Comparison of ENCODE assay signal across 24 mouse cellular contexts in genomic region chr17:12641087-12641486, GRCm38 (mm10). TPM values are rescaled to one million over a fixed set of nuclear protein-coding genes. Genes with fewer than 3 reads are reported as not detected.
DNase-seq lines count a peak whose midpoint lies in the region; ATAC-seq and TF ChIP-seq lines count a peak whose summit lies in the region.
"Had no signal": no experiment of that assay in that cellular context is flagged by ENCODE, and none has a peak within 500 bp of the region (broad histone marks: within the 10 kb centered on the region; RNA-seq: fewer than 3 reads in every experiment).

No protein-coding gene starts in this region.

- H3K27ac ChIP-seq in lung, embryonic 14.5 days (ENCODE audit: low read depth) = 0 out of 2 replicates have a peak overlapping the region, but pooled peaks have one; percentile 1
- H3K27ac ChIP-seq in lung, embryonic 16.5 days (ENCODE audit: low read length) = no peak overlapping the region
- no peak overlapping the region for H3K27ac ChIP-seq in forebrain, embryonic 14.5 days (ENCODE audit: low read depth, low read length)
- H3K27ac ChIP-seq: embryonic facial prominence, embryonic 10.5 days; embryonic facial prominence, embryonic 12.5 days; forebrain, embryonic 13.5 days had no signal

- no peak overlapping the region for H3K4me3 ChIP-seq in lung, embryonic 14.5 days (ENCODE audit: low read depth, low read length)
- no peak overlapping the region for H3K4me3 ChIP-seq in lung, embryonic 16.5 days (ENCODE audit: low read length)
- H3K4me3 ChIP-seq in forebrain, embryonic 14.5 days (ENCODE audit: low read depth, low read length) = no peak overlapping the region
- H3K4me3 ChIP-seq: embryonic facial prominence, embryonic 10.5 days; embryonic facial prominence, embryonic 12.5 days; forebrain, embryonic 13.5 days had no signal

- H3K9ac ChIP-seq in lung, embryonic 14.5 days = no peak overlapping the region
- H3K9ac ChIP-seq in lung, embryonic 16.5 days (ENCODE audit: low read length) = no peak overlapping the region
- H3K9ac ChIP-seq in forebrain, embryonic 14.5 days (ENCODE audit: low read length) = no peak overlapping the region
- H3K9ac ChIP-seq: embryonic facial prominence, embryonic 12.5 days; forebrain, embryonic 13.5 days had no signal

- TF ChIP-seq CTCF in lung, embryonic 14.5 days (IDR thresholded peaks at IDR 0.05; ENCODE audit: low read depth) = no peak

- DNase-seq in lung, embryonic 14.5 days = peak; percentile 74
- DNase-seq in lung, adult 18-20 months = no peak
- no peak for DNase-seq in lung, postnatal 36 days
- DNase-seq in lung, postnatal 10 days = peak; percentile 19
- DNase-seq in lung, postnatal 14 days = no peak
- DNase-seq in forebrain, embryonic 14.5 days (ENCODE audit: low spot score) = no peak
- DNase-seq: adrenal gland, adult 8-10 months; adrenal gland, postnatal 14 days; adrenal gland, postnatal 36 days; B cell, adult 2 months; cerebellum, adult 11-12 months; cerebellum, adult 2 months; cerebellum, adult 9-10 months; cerebellum, postnatal 25 days had no signal

- ATAC-seq in lung, embryonic 14.5 days (ENCODE audit: insufficient read depth) = no peak
- ATAC-seq in lung, embryonic 16.5 days (ENCODE audit: low read depth) = peak; percentile 39; the same call in 1 of the 2 replicates
- no peak for ATAC-seq in forebrain, embryonic 14.5 days
- ATAC-seq: activated CD4-positive, CD25-positive, alpha-beta regulatory T cell, adult 4 months; CD4-positive, CD25-positive, alpha-beta regulatory T cell, adult 4 months; forebrain, embryonic 13.5 days; forebrain, embryonic 16.5 days; Patski had no signal

- H3K9me3 ChIP-seq in lung, embryonic 14.5 days (ENCODE audit: low read depth, low read length) = no peaks in the 10 kb centered on the region
- H3K9me3 ChIP-seq in lung, embryonic 16.5 days (ENCODE audit: control insufficient read depth, low read length) = peaks cover 2% of the 10 kb centered on the region; the same call in 1 of the 2 replicates
- 0 out of 2 replicates have a peak, but pooled peaks cover 2% of the 10 kb centered on the region for H3K9me3 ChIP-seq in forebrain, embryonic 14.5 days (replicated peaks; ENCODE audit: control insufficient read depth, low read length)
- H3K9me3 ChIP-seq: embryonic facial prominence, embryonic 10.5 days; embryonic facial prominence, embryonic 12.5 days had no signal

- WGBS in lung, embryonic 14.5 days = 45% methylated on average over 4 of the region's 4 CpGs
- WGBS in lung, embryonic 16.5 days = 44% methylated on average over 4 of the region's 4 CpGs
- 76% methylated on average over 4 of the region's 4 CpGs for WGBS in forebrain, embryonic 14.5 days

- no peaks in the 10 kb centered on the region for H3K36me3 ChIP-seq in lung, embryonic 14.5 days (ENCODE audit: insufficient read depth)
- H3K36me3 ChIP-seq in lung, embryonic 16.5 days (ENCODE audit: control insufficient read depth, insufficient read depth, low read length) = no peaks in the 10 kb centered on the region
- no peaks in the 10 kb centered on the region for H3K36me3 ChIP-seq in forebrain, embryonic 14.5 days (ENCODE audit: control insufficient read depth, insufficient read depth, low read length)
- H3K36me3 ChIP-seq: embryonic facial prominence, embryonic 10.5 days; embryonic facial prominence, embryonic 12.5 days; G1E had no signal

- H3K27me3 ChIP-seq in lung, embryonic 14.5 days (ENCODE audit: insufficient read depth, low read length) = no peaks in the 10 kb centered on the region
- no peaks in the 10 kb centered on the region for H3K27me3 ChIP-seq in lung, embryonic 16.5 days (ENCODE audit: control insufficient read depth, insufficient read depth, low read depth, low read length)
- no peaks in the 10 kb centered on the region for H3K27me3 ChIP-seq in forebrain, embryonic 14.5 days (replicated peaks; ENCODE audit: control insufficient read depth, insufficient read depth, low read length)
- H3K27me3 ChIP-seq: embryonic facial prominence, embryonic 12.5 days; forebrain, embryonic 13.5 days had no signal

- 0 out of 2 replicates have a peak, but pooled peaks cover 3% of the 10 kb centered on the region for H3K4me1 ChIP-seq in lung, embryonic 14.5 days (ENCODE audit: insufficient read depth)
- peaks cover 5% of the 10 kb centered on the region; the same call in 1 of the 2 replicates for H3K4me1 ChIP-seq in lung, embryonic 16.5 days (replicated peaks; ENCODE audit: control insufficient read depth, insufficient read depth, low read length)
- H3K4me1 ChIP-seq in forebrain, embryonic 14.5 days (ENCODE audit: control insufficient read depth, insufficient read depth, low read length) = no peaks in the 10 kb centered on the region
- H3K4me1 ChIP-seq: embryonic facial prominence, embryonic 12.5 days; forebrain, embryonic 13.5 days had no signal

- H3K4me2 ChIP-seq in lung, embryonic 14.5 days = no peak overlapping the region
- no peak overlapping the region for H3K4me2 ChIP-seq in lung, embryonic 16.5 days (ENCODE audit: low read depth, low read length)
- H3K4me2 ChIP-seq in forebrain, embryonic 14.5 days (ENCODE audit: low read length) = no peak overlapping the region
- H3K4me2 ChIP-seq: embryonic facial prominence, embryonic 12.5 days; forebrain, embryonic 13.5 days had no signal

RNA-seq across cellular contexts. Expression of gene Slc22a1, which starts 34.5 kb away (rescaled TPM):
- polyA plus RNA-seq in lung, embryonic 14.5 days (2014; fragmentation: Nextera tagmentation; extraction: Ambion mirVana) = 1.2 and 5.1 TPM in 2 replicates
- 9.1 and 12.7 TPM in 2 replicates for polyA plus RNA-seq in lung, embryonic 16.5 days (2015; fragmentation: Nextera tagmentation; extraction: Ambion mirVana)
- polyA plus RNA-seq in forebrain, embryonic 14.5 days (2014; fragmentation: Nextera tagmentation; extraction: Ambion mirVana) = not detected in 2 replicates
- polyA plus RNA-seq: CD4-positive, CD25-positive, alpha-beta regulatory T cell, adult 4 months; embryonic facial prominence, embryonic 10.5 days; forebrain, embryonic 11.5 days; forebrain, embryonic 13.5 days; forebrain, embryonic 16.5 days; Patski had no signal

RNA-seq across cellular contexts. Expression of gene Slc22a2, which starts 57.2 kb away (rescaled TPM):
- polyA plus RNA-seq in lung, embryonic 14.5 days (2014; fragmentation: Nextera tagmentation; extraction: Ambion mirVana) = not detected in 2 replicates
- not detected in 2 replicates for polyA plus RNA-seq in lung, embryonic 16.5 days (2015; fragmentation: Nextera tagmentation; extraction: Ambion mirVana)
- 1.3 and 2.6 TPM in 2 replicates for polyA plus RNA-seq in forebrain, embryonic 14.5 days (2014; fragmentation: Nextera tagmentation; extraction: Ambion mirVana)
- polyA plus RNA-seq: embryonic facial prominence, embryonic 10.5 days; embryonic facial prominence, embryonic 12.5 days; forebrain, embryonic 11.5 days; G1E; Patski had no signal

Comparison
In these comparisons a context has a peak if more than half of its experiments do, and no peak if none do; other contexts are left out.
1. DNase-seq: peak in lung, embryonic 14.5 days (single experiment) and lung, postnatal 10 days (single experiment); none in lung, adult 18-20 months (0 of 2), lung, postnatal 36 days (single experiment), lung, postnatal 14 days (single experiment) and forebrain, embryonic 14.5 days (single experiment).